Mouse (Mus musculus) hindbrain, embryonic 14.5 days (tissue): ENCODE results near the gene Disp1. TPM values are rescaled to one million over a fixed set of nuclear protein-coding genes. Genes with fewer than 3 reads are reported as not detected.

Experiments
- ATAC-seq: fragments of 200-750 bp; cut with Nextera tagmentation; 2 replicates; pipeline ENCODE4 v1.8.0; 2017; ENCODE audit warnings: moderate number of reproducible peaks, mild to moderate bottlenecking, moderate TSS enrichment, moderate library complexity; ENCODE audit not compliant: low FRiP score
- DNase-seq: peaks from one replicate; pipeline ENCODE4 v3.0.0-alpha.2; 2015; ENCODE audit warnings: low spot score
- H3K27ac ChIP-seq: fragments of 300-500 bp; sonication (generic); 2 replicates; pipeline ENCODE4 v1.5.1; 2014; ENCODE audit warnings: mild to moderate bottlenecking, moderate library complexity
- H3K27me3 ChIP-seq: fragments of 300-500 bp; sonication (generic); 2 replicates; pipeline ENCODE4 v1.6.1; 2014; ENCODE audit warnings: mild to moderate bottlenecking, low read length, mixed read lengths; ENCODE audit not compliant: control insufficient read depth, insufficient read depth
- H3K36me3 ChIP-seq: fragments of 300-500 bp; sonication (generic); replicated peaks from 2 replicates; pipeline ENCODE4 v1.6.1; 2014; ENCODE audit not compliant: control insufficient read depth, insufficient read depth
- H3K4me1 ChIP-seq: fragments of 300-500 bp; sonication (generic); replicated peaks from 2 replicates; pipeline ENCODE4 v1.6.1; 2014; ENCODE audit warnings: antibody characterized with exemption, low read length, mixed read lengths; ENCODE audit not compliant: control insufficient read depth, insufficient read depth
- H3K4me2 ChIP-seq: fragments of 300-500 bp; sonication (generic); replicated peaks from 2 replicates; pipeline ENCODE4 v1.6.1; 2014; ENCODE audit warnings: mild to moderate bottlenecking, moderate library complexity
- H3K4me3 ChIP-seq: fragments of 300-500 bp; sonication (generic); replicated peaks from 2 replicates; pipeline ENCODE4 v1.5.1; 2014; ENCODE audit warnings: mild to moderate bottlenecking, low read length
- H3K9ac ChIP-seq: fragments of 300-500 bp; sonication (generic); 2 replicates; pipeline ENCODE4 v1.6.1; 2014
- H3K9me3 ChIP-seq: fragments of 300-500 bp; sonication (generic); 2 replicates; pipeline ENCODE4 v1.6.1; 2016; ENCODE audit warnings: low read length; ENCODE audit not compliant: control insufficient read depth
- WGBS: fragments of 180-500 bp; shearing (Covaris S2); extraction: QIAGEN DNeasy Blood & Tissue Kit; methylation state at CpG from one replicate; pipeline ENCODE4 v1.1.7; 2014; 5-methylcytosine and 5-hydroxymethylcytosine counted together
- polyA plus RNA-seq: library from polyadenylated mRNA; unstranded; fragments of >200 nt; fragmentation: Nextera tagmentation; extraction: Ambion mirVana; gene quantifications from 2 replicates; pipeline ENCODE4 v1.2.1, GENCODE M21; 2014

Gene Disp1
- polyA plus RNA-seq, 1 experiment from 2014 or later = 9.4 TPM

DNA sequence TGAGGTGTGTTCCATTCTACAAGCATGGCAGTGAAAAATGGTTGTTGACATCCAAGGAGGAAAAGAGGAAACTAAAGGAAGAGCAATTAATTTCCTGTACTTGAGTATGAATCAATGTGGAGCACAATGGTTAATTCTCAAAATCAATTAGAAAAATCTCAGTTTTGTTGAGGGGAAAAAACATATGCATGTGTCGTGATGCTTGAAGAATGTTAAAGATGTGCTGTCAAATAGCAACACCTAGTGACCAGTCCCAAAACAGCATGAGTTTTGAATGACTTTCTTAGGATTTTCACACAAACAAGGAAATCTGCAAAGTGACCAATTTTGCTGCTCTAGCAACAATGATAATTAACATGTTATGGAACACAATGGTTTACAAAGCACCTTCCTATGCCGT is 16.6 kb upstream of the Disp1 start:
- DNase-seq = peak; percentile 79
- H3K4me3 ChIP-seq = no peak overlapping the region

DNA sequence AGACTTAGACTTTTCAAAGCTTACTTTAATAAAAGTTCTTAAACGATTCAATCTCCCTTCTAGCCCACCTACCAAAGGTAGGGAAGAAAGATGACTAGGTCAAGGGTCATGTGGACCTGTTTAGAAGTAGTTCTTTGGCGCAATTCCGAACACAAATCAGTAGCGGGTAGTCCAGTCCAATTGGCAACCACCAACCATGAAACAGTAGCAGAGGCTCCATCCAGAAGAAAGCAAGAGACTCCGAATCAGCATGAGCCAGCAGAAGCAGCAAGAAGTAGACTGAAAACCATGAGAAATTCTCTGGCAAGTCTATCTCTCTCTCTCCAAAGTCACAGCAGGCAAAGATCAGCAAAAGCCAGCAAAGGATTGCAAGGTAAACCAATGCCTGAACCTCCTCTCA is 15.1 kb upstream of the Disp1 start:
- 90% methylated on average over 5 of the region's 5 CpGs for WGBS
- H3K4me3 ChIP-seq = no peak overlapping the region

More for the DNA sequence above, 16.6 kb upstream of the Disp1 start:
- no peak overlapping the region for H3K9ac ChIP-seq
- WGBS = 29% methylated on average over 2 of the region's 2 CpGs
- H3K4me1 ChIP-seq = no peaks in the 10 kb centered on the region
- no peak for ATAC-seq
- H3K4me2 ChIP-seq = no peak overlapping the region
- H3K27me3 ChIP-seq = no peaks in the 10 kb centered on the region
- no peaks in the 10 kb centered on the region for H3K36me3 ChIP-seq
- H3K9me3 ChIP-seq = no peaks in the 10 kb centered on the region
- no peak overlapping the region for H3K27ac ChIP-seq

DNA sequence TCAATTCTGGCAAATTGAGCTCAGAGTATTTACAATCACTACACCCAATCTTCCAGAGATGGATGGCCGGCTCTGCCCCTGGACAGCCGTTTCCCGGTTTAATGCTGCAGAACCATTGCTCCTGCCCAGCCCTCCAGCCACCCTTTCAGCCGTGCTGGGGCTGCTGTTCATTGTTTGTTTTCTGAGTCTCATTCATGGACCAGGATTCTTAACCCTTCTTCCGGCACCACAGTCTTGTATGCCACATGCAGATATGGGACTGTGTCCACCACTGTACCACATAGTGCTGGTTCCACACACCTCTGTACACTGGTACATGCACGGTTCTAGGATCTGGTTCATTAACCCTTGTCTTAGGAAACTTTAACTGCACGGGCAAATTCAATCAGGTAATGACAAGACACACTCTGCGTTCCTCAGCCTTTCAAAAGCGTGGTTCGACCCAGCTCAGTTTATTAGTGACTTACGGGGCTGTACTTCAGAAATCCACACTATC is 12.4 kb upstream of the Disp1 start:
- no peak overlapping the region for H3K9ac ChIP-seq
- 76% methylated on average over 11 of the region's 11 CpGs for WGBS
- no peak for DNase-seq
- H3K4me2 ChIP-seq = no peak overlapping the region
- H3K9me3 ChIP-seq = no peaks in the 10 kb centered on the region
- no peak overlapping the region for H3K27ac ChIP-seq
- H3K4me1 ChIP-seq = no peaks in the 10 kb centered on the region
- no peak for ATAC-seq
- H3K27me3 ChIP-seq = no peaks in the 10 kb centered on the region
- no peak overlapping the region for H3K4me3 ChIP-seq
- H3K36me3 ChIP-seq = no peaks in the 10 kb centered on the region

More for the DNA sequence above, 15.1 kb upstream of the Disp1 start:
- no peaks in the 10 kb centered on the region for H3K27me3 ChIP-seq
- no peak overlapping the region for H3K9ac ChIP-seq
- no peak for DNase-seq
- no peak overlapping the region for H3K27ac ChIP-seq
- no peaks in the 10 kb centered on the region for H3K4me1 ChIP-seq
- H3K4me2 ChIP-seq = no peak overlapping the region
- no peaks in the 10 kb centered on the region for H3K9me3 ChIP-seq
- no peak for ATAC-seq
- no peaks in the 10 kb centered on the region for H3K36me3 ChIP-seq

DNA sequence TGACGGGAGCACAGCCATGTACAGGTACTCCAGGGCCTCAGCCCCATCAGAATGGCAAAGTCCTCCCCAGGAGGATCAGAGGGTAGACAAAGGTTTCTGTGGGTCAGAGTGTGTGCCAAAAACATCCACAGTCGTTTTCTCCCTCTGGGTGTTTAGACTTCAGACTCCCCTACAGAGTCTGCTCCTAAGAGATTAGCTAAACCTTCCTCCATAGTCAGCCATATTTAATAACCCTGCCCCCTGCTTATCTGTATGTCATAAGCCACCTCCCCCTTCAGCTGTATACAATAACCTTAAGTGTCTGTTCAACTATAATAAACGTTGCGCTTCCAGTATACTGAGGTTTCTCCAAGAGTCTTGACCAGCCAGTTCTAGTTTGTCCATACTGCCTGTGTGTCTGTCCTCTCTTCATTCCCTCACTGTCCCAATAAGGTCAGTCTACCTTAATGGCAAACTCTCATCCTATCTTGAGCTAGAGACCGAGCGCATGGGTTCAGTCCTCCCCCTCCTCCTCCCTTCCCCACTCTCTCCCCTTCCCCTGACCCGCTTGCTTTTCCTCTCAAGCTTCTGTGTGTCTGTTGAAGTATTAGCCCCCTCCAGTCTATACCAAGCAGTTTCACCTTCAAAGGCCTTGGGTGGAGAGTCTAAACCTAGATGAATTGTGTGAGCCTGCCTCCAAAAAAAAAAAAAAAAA is 11.8 kb upstream of the Disp1 start:
- Histone ChIP-seq H3K27ac (no peak overlapping the region), H3K9ac (no peak overlapping the region), H3K27me3 (no peaks in the 10 kb centered on the region), H3K4me2 (no peak overlapping the region), H3K36me3 (no peaks in the 10 kb centered on the region), H3K9me3 (no peaks in the 10 kb centered on the region), H3K4me3 (no peak overlapping the region), H3K4me1 (no peaks in the 10 kb centered on the region)
- no peak for DNase-seq
- WGBS = 83% methylated on average over 7 of the region's 7 CpGs
- no peak for ATAC-seq

DNA sequence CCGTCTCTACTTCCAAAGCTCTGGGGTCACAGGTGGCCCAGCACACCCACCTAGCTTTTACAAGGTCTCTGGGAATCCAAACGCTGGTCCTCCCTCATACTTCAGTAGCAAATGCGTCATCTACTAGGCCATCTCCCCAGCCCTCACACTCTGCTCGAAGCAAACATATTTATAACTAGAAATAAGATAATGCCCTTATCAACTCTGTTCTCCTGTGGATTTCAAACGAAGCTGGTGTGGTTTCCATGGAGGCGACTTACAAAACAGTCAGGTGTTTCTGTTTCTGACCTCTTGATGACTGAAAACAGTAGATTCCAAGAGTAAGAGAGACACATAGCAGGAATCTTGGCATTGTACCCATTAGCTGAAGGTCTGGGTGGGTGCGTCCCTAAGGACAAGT is 6.1 kb upstream of the Disp1 start:
- WGBS = 80% methylated on average over 7 of the region's 7 CpGs
- Histone ChIP-seq H3K27ac (no peak overlapping the region), H3K4me1 (no peaks in the 10 kb centered on the region), H3K4me3 (no peak overlapping the region), H3K9me3 (no peaks in the 10 kb centered on the region), H3K36me3 (no peaks in the 10 kb centered on the region), H3K4me2 (no peak overlapping the region), H3K27me3 (no peaks in the 10 kb centered on the region), H3K9ac (no peak overlapping the region)
- DNase-seq (no peak), ATAC-seq (no peak)

DNA sequence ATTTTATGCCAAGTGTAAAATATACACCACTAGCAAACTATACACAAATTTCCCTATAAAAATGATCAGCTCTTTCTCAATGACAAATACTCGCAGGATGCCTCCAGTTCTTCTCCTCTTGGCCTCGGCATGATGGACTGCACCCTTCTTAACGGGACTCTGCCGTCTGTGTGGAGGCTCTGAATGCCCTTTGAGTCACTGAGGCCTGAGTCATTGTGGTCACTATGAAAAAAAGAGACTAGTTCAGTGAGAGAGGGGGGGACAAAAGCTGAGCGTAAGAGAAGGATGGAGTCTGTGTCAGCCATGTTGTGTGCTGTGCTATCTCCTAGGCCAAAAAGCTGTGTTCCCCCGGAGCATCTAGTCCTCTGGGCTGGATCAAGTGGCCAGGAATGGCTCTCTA is 2.3 kb downstream of the Disp1 start:
- H3K4me2 ChIP-seq = no peak overlapping the region
- no peak for ATAC-seq
- 91% methylated on average over 6 of the region's 6 CpGs for WGBS
- H3K9ac ChIP-seq = no peak overlapping the region
- H3K9me3 ChIP-seq = no peaks in the 10 kb centered on the region
- no peak for DNase-seq
- no peaks in the 10 kb centered on the region for H3K36me3 ChIP-seq
- no peak overlapping the region for H3K4me3 ChIP-seq
- H3K27me3 ChIP-seq = no peaks in the 10 kb centered on the region
- H3K4me1 ChIP-seq = peaks cover 11% of the 10 kb centered on the region
- H3K27ac ChIP-seq = no peak overlapping the region

DNA sequence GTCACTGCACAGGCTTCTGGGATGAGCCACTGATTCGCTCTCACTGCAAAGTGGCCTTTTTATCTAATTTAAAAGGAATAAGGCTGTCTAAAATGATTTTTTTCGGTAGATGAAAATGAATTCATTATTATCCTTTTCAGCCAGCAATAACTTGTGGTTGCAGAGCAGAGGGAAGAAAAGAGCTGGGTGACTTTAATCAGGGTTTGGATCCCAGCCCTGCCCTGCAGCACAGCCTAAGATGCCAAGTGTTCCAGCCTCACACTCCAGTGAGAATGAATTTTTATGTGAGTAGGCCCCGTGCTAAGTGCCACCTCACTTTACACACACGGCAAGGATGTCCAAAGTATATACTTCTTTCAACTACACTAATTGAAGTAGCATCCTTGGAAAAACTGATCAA is 4.6 kb downstream of the Disp1 start:
- Histone ChIP-seq H3K27me3 (no peaks in the 10 kb centered on the region), H3K36me3 (no peaks in the 10 kb centered on the region), H3K9ac (no peak overlapping the region), H3K4me1 (peaks cover 11% of the 10 kb centered on the region), H3K27ac (no peak overlapping the region), H3K9me3 (no peaks in the 10 kb centered on the region), H3K4me2 (no peak overlapping the region), H3K4me3 (no peak overlapping the region)
- WGBS = 82% methylated on average over 4 of the region's 4 CpGs
- DNase-seq (no peak), ATAC-seq (no peak)

DNA sequence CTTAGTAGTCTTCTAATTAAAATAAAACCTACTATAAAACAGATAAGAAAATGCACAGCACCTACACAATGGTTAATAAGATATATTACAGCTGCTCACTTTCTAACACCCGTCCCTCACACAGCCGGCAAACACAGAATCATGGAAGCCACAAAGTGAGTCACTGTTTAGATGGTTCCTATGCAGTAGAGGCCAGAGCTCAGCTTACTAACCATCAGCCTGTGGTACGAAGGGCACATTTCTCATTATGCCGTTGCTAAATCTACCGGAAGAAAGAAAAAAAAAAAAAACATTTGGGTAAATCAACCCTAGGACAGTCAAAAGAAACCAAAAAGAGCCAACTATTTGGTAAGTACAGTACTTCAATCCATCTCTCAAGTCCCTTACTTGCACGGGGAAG is 5.6 kb downstream of the Disp1 start:
- H3K27me3 ChIP-seq = no peaks in the 10 kb centered on the region
- DNase-seq (no peak), ATAC-seq (no peak)
- no peak overlapping the region for H3K27ac ChIP-seq
- 89% methylated on average over 6 of the region's 6 CpGs for WGBS
- no peaks in the 10 kb centered on the region for H3K36me3 ChIP-seq
- H3K9ac ChIP-seq = no peak overlapping the region
- no peak overlapping the region for H3K4me2 ChIP-seq
- peaks cover 8% of the 10 kb centered on the region for H3K4me1 ChIP-seq
- no peak overlapping the region for H3K4me3 ChIP-seq
- no peaks in the 10 kb centered on the region for H3K9me3 ChIP-seq

DNA sequence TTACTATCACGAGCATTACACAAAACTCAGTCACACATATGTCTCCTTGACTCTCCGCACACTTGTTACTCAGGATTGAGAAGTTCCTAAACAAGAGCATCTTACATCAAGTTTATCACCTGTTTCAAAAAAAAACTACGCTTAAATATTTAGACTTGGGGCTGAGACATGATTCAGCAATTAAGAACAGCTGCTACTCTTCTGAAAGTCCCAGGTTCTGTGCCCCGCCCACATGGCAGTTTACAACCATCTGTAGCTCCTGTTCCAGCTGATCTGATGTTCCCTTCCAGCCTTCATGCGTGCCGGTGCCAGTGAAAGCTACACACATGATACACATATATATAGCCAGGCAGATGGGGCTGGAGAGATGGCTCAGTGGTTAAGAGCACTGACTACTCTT is 7.5 kb downstream of the Disp1 start:
- no peak for ATAC-seq
- no peaks in the 10 kb centered on the region for H3K36me3 ChIP-seq

DNA sequence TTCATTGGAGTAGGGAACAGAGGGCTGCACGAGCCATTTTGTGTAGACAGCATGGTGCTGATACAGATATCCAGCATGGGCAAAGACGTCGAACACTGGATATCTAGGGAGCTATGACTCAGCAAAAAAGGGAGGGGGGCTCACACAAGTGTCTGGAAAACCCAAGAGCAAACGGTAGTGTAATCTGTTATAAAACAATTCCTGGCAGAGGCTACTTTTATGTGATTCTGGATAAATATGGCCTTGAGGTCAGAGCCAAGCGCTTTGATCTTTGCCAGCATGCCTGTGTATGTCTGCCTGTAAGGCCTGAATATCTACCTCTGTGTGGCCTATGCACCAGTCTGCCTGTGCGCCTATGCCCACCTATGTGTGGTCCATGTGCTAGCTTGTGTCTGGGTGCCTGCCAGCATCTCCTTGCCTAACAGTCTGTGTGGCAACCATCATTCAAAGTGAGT is 8.5 kb downstream of the Disp1 start:
- Histone ChIP-seq H3K9ac (no peak overlapping the region), H3K4me1 (no peaks in the 10 kb centered on the region), H3K27me3 (no peaks in the 10 kb centered on the region), H3K27ac (no peak overlapping the region), H3K9me3 (no peaks in the 10 kb centered on the region), H3K4me3 (no peak overlapping the region), H3K4me2 (no peak overlapping the region), H3K36me3 (no peaks in the 10 kb centered on the region)
- 83% methylated on average over 6 of the region's 6 CpGs for WGBS
- ATAC-seq (no peak), DNase-seq (no peak)

More for the DNA sequence above, 7.5 kb downstream of the Disp1 start:
- DNase-seq = no peak
- Histone ChIP-seq H3K27ac (no peak overlapping the region), H3K4me1 (no peaks in the 10 kb centered on the region), H3K9me3 (no peaks in the 10 kb centered on the region), H3K4me2 (no peak overlapping the region), H3K9ac (no peak overlapping the region), H3K4me3 (no peak overlapping the region), H3K27me3 (no peaks in the 10 kb centered on the region)
- whole genome bisulfite sequencing = 95% methylated on average over 6 of the region's 6 CpGs
